ENCODE assay signal across 26 mouse cellular contexts in the genomic region with DNA sequence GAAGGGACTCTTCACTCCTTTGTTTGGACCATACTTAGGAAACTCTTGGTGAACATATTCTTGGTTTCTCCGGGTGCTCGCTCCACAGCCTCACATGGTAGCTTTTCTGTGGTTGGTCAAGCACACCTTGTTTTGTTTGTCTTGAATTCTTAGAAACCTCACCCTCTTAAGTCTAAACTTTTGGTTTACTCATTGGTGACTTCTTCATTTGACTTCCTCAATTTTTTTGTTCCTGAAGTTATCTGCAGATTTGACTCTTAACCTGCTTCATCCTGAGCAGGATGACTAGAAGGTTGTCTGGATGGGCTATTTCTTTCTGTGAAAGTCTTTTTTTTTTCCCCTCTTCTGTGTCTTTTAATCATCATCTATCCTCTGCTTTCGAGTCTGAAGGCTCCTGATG. TPM values are rescaled to one million over a fixed set of nuclear protein-coding genes. Genes with fewer than 3 reads are reported as not detected.
A peak's percentile ranks its signal among the peaks of the same experiment; 100 is the strongest.
DNase-seq lines count a peak whose midpoint lies in the region; ATAC-seq and TF ChIP-seq lines count a peak whose summit lies in the region.
"Had no signal": no experiment of that assay in that cellular context is flagged by ENCODE, and none has a peak within 500 bp of the region (broad histone marks: within the 10 kb centered on the region; RNA-seq: fewer than 3 reads in every experiment).

No protein-coding gene starts in this region.

- no peaks in the 10 kb centered on the region for H3K36me3 ChIP-seq in lung, postnatal 0 days (ENCODE audit: insufficient read depth, low read length)
- H3K36me3 ChIP-seq: embryonic facial prominence, embryonic 10.5 days; embryonic facial prominence, embryonic 13.5 days; forebrain, embryonic 12.5 days; forebrain, embryonic 15.5 days; heart, embryonic 10.5 days had no signal

- 82% methylated on average over 3 of the region's 3 CpGs for WGBS in lung, postnatal 0 days

- no peak overlapping the region for H3K27ac ChIP-seq in lung, postnatal 0 days (ENCODE audit: low read length)
- H3K27ac ChIP-seq: embryonic facial prominence, embryonic 10.5 days; embryonic facial prominence, embryonic 13.5 days; forebrain, embryonic 12.5 days; forebrain, embryonic 15.5 days; heart, embryonic 10.5 days; heart, embryonic 13.5 days; hindbrain, embryonic 14.5 days had no signal

- TF ChIP-seq CTCF in lung, postnatal 0 days (IDR thresholded peaks at IDR 0.05), result no peak

- H3K9me3 ChIP-seq in lung, postnatal 0 days (ENCODE audit: low read length), result no peaks in the 10 kb centered on the region
- H3K9me3 ChIP-seq: embryonic facial prominence, embryonic 10.5 days; embryonic facial prominence, embryonic 13.5 days; forebrain, embryonic 12.5 days; forebrain, embryonic 15.5 days; heart, embryonic 10.5 days; heart, embryonic 13.5 days had no signal

- ATAC-seq in lung, postnatal 0 days, result no peak
- peak; percentile 39; the same call in 1 of the 2 replicates for ATAC-seq in megakaryocyte, adult 5-6 weeks (ENCODE audit: poor library complexity, severe bottlenecking)
- ATAC-seq: forebrain, embryonic 15.5 days; intestine, postnatal 0 days had no signal

- no peak overlapping the region for H3K9ac ChIP-seq in lung, postnatal 0 days (replicated peaks; ENCODE audit: low read depth)
- H3K9ac ChIP-seq: embryonic facial prominence, embryonic 13.5 days; forebrain, embryonic 12.5 days; forebrain, embryonic 15.5 days; heart, embryonic 13.5 days; hindbrain, embryonic 14.5 days had no signal

- H3K27me3 ChIP-seq in lung, postnatal 0 days (replicated peaks; ENCODE audit: insufficient read depth, low read length), result no peaks in the 10 kb centered on the region
- H3K27me3 ChIP-seq: embryonic facial prominence, embryonic 13.5 days; forebrain, embryonic 12.5 days; forebrain, embryonic 15.5 days; heart, embryonic 13.5 days had no signal

- no peak for TF ChIP-seq EP300 in lung, postnatal 0 days (IDR thresholded peaks at IDR 0.05)

- peak; percentile 27 for DNase-seq in lung, postnatal 0 days (ENCODE audit: low spot score)
- DNase-seq in lung, adult 18-20 months, result no peak
- DNase-seq in MEL-GATA-1-ER (ENCODE audit: extremely low read depth, low read depth), result peak; percentile 50
- no peak for DNase-seq in thymus, postnatal 0 days (ENCODE audit: low spot score)
- no peak for DNase-seq in layer of hippocampus, adult 11-12 months (ENCODE audit: low spot score)
- DNase-seq in adrenal gland, postnatal 4 days (ENCODE audit: low spot score in 2 of 2), result no peak
- DNase-seq: adrenal gland, adult 2 months; adrenal gland, postnatal 14 days; cerebellum, adult 18-20 months; cerebellum, adult 9-10 months; cerebellum, postnatal 14 days; embryo, embryonic 11 days; gastrocnemius, postnatal 10 days; gastrocnemius, postnatal 36 days; heart, postnatal 14 days; heart, postnatal 4 days had no signal

- H3K4me3 ChIP-seq in lung, postnatal 0 days (ENCODE audit: low read depth, low read length), result no peak overlapping the region
- H3K4me3 ChIP-seq: embryonic facial prominence, embryonic 10.5 days; embryonic facial prominence, embryonic 13.5 days; erythroblast, embryonic 14.5 days; forebrain, embryonic 12.5 days; forebrain, embryonic 15.5 days; heart, embryonic 10.5 days; heart, embryonic 13.5 days had no signal

- H3K4me2 ChIP-seq in lung, postnatal 0 days (replicated peaks; ENCODE audit: low read depth, low read length), result no peak overlapping the region
- H3K4me2 ChIP-seq: embryonic facial prominence, embryonic 13.5 days; forebrain, embryonic 12.5 days; forebrain, embryonic 15.5 days; heart, embryonic 13.5 days; hindbrain, embryonic 14.5 days had no signal

- no peaks in the 10 kb centered on the region for H3K4me1 ChIP-seq in lung, postnatal 0 days (ENCODE audit: insufficient read depth, low read depth, low read length)
- H3K4me1 ChIP-seq: forebrain, embryonic 12.5 days; forebrain, embryonic 15.5 days had no signal

RNA-seq across cellular contexts. Expression of gene Il1rl2, which starts 30.3 kb away (rescaled TPM):
- 6.3 and 8.2 TPM in 2 replicates for polyA plus RNA-seq in lung, postnatal 0 days (2015; fragmentation: Nextera tagmentation; extraction: Ambion mirVana)
- 4.0 and 6.2 TPM in 2 replicates for total RNA-seq in megakaryocyte, adult 5-6 weeks (2015)
- 4.2 and 5.3 TPM in 2 replicates for total RNA-seq in megakaryocyte, adult 5-6 weeks (2017)
- polyA plus RNA-seq in thymus, postnatal 0 days (2015; fragmentation: Nextera tagmentation; extraction: Ambion mirVana), result 5.9 and 7.3 TPM in 2 replicates
- 1 to 10 TPM; 4.5 to 5.8 TPM for total RNA-seq in adrenal gland, postnatal 4 days (2021)
- polyA plus RNA-seq: erythroblast, embryonic 14.5 days had no signal

Comparison
In these comparisons a context has a peak if more than half of its experiments do, and no peak if none do; other contexts are left out.
1. DNase-seq: peak in lung, postnatal 0 days (single experiment) and MEL-GATA-1-ER (single experiment); none in lung, adult 18-20 months (0 of 2), thymus, postnatal 0 days (single experiment), layer of hippocampus, adult 11-12 months (single experiment) and adrenal gland, postnatal 4 days (0 of 2).